ENCODE assay signal across 24 mouse cellular contexts in the genomic region with DNA sequence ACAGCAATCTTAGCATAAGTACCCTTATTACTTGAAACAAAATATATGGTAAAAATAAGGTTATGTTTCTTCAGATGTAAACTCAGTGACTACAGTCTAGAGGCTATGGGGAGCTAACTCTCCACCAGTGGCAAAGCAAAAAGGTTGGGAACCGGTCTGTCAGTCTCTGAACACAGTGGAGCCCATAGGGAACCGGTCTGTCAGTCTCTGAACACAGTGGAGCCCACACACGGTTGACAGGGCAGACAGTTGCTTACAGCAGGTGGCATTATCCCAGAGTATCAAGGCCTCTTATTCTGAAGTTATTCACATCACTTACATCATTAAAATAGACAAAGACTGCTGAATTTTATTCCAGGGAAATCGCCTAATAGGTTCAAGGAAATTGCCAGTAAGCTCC.
A peak's percentile ranks its signal among the peaks of the same experiment; 100 is the strongest.
DNase-seq lines count a peak whose midpoint lies in the region; ATAC-seq and TF ChIP-seq lines count a peak whose summit lies in the region.
"Had no signal": no experiment of that assay in that cellular context is flagged by ENCODE, and none has a peak within 500 bp of the region (broad histone marks: within the 10 kb centered on the region; RNA-seq: fewer than 3 reads in every experiment).

No protein-coding gene starts in this region.

- no peak overlapping the region for H3K27ac ChIP-seq in forebrain, embryonic 16.5 days (ENCODE audit: low read length)
- H3K27ac ChIP-seq in forebrain, embryonic 11.5 days (ENCODE audit: low read depth, low read length): no peak overlapping the region
- H3K27ac ChIP-seq in intestine, embryonic 14.5 days (ENCODE audit: low read depth): no peak overlapping the region
- H3K27ac ChIP-seq in intestine, postnatal 0 days (ENCODE audit: low read depth, low read length): no peak overlapping the region
- no peak overlapping the region for H3K27ac ChIP-seq in stomach, embryonic 15.5 days
- no peak overlapping the region for H3K27ac ChIP-seq in stomach, postnatal 0 days (replicated peaks)
- H3K27ac ChIP-seq: embryonic facial prominence, embryonic 13.5 days; heart, adult 2 months; heart, embryonic 15.5 days; hindbrain, embryonic 10.5 days; hindbrain, embryonic 15.5 days had no signal

- H3K9ac ChIP-seq in forebrain, embryonic 16.5 days (replicated peaks; ENCODE audit: low read depth, low read length): no peak overlapping the region
- no peak overlapping the region for H3K9ac ChIP-seq in forebrain, embryonic 11.5 days (ENCODE audit: low read length)
- no peak overlapping the region for H3K9ac ChIP-seq in intestine, embryonic 14.5 days (ENCODE audit: low read length)
- H3K9ac ChIP-seq in intestine, postnatal 0 days (ENCODE audit: low read depth, low read length): no peak overlapping the region
- H3K9ac ChIP-seq in stomach, embryonic 15.5 days: no peak overlapping the region
- no peak overlapping the region for H3K9ac ChIP-seq in stomach, postnatal 0 days (ENCODE audit: low read length)
- H3K9ac ChIP-seq: embryonic facial prominence, embryonic 13.5 days; heart, embryonic 15.5 days; hindbrain, embryonic 15.5 days had no signal

- peak; percentile 74 for ATAC-seq in forebrain, embryonic 16.5 days
- ATAC-seq in forebrain, embryonic 11.5 days (replicated peaks; ENCODE audit: low FRiP score): no peak
- ATAC-seq in intestine, embryonic 14.5 days (replicated peaks; ENCODE audit: low FRiP score, low TSS enrichment, low read depth): no peak
- no peak for ATAC-seq in intestine, postnatal 0 days
- 0 out of 2 replicates have a peak, but pooled peaks have one; percentile 39 for ATAC-seq in stomach, embryonic 15.5 days (ENCODE audit: insufficient read depth, low FRiP score, low read depth)
- no peak for ATAC-seq in stomach, postnatal 0 days (ENCODE audit: low FRiP score, low TSS enrichment)
- ATAC-seq: CD4-positive, CD25-positive, alpha-beta regulatory T cell, adult 4 months had no signal

- no peak for TF ChIP-seq EP300 in stomach, postnatal 0 days (optimal IDR thresholded peaks at IDR 0.05)

- peaks cover 14% of the 10 kb centered on the region for H3K36me3 ChIP-seq in forebrain, embryonic 16.5 days (ENCODE audit: control insufficient read depth, insufficient read depth)
- no peaks in the 10 kb centered on the region; the same call in 1 of the 2 replicates for H3K36me3 ChIP-seq in forebrain, embryonic 11.5 days (ENCODE audit: control insufficient read depth, insufficient read depth, low read length)
- H3K36me3 ChIP-seq in intestine, embryonic 14.5 days (ENCODE audit: control insufficient read depth, insufficient read depth, low read length): peaks cover 63% of the 10 kb centered on the region
- H3K36me3 ChIP-seq in intestine, postnatal 0 days (ENCODE audit: control insufficient read depth, insufficient read depth): peaks cover 32% of the 10 kb centered on the region; the same call in 1 of the 2 replicates
- H3K36me3 ChIP-seq in stomach, embryonic 15.5 days: peaks cover 14% of the 10 kb centered on the region
- H3K36me3 ChIP-seq in stomach, postnatal 0 days (ENCODE audit: control insufficient read depth, insufficient read depth, low read length): peaks cover 14% of the 10 kb centered on the region

- no peaks in the 10 kb centered on the region for H3K9me3 ChIP-seq in forebrain, embryonic 16.5 days (ENCODE audit: control insufficient read depth, low read length)
- H3K9me3 ChIP-seq in forebrain, embryonic 11.5 days (ENCODE audit: control insufficient read depth, low read length): no peaks in the 10 kb centered on the region
- no peaks in the 10 kb centered on the region for H3K9me3 ChIP-seq in intestine, embryonic 14.5 days (ENCODE audit: control insufficient read depth, low read length)
- H3K9me3 ChIP-seq in intestine, postnatal 0 days (ENCODE audit: control insufficient read depth): no peaks in the 10 kb centered on the region
- H3K9me3 ChIP-seq in stomach, embryonic 15.5 days: no peaks in the 10 kb centered on the region
- H3K9me3 ChIP-seq in stomach, postnatal 0 days (ENCODE audit: control insufficient read depth, low read length): no peaks in the 10 kb centered on the region
- H3K9me3 ChIP-seq: embryonic facial prominence, embryonic 13.5 days; G1E; heart, embryonic 15.5 days; hindbrain, embryonic 10.5 days; hindbrain, embryonic 15.5 days had no signal

- no peak overlapping the region for H3K4me3 ChIP-seq in forebrain, embryonic 16.5 days (replicated peaks; ENCODE audit: low read length)
- no peak overlapping the region for H3K4me3 ChIP-seq in forebrain, embryonic 11.5 days (ENCODE audit: low read depth, low read length)
- no peak overlapping the region for H3K4me3 ChIP-seq in intestine, embryonic 14.5 days (ENCODE audit: low read depth, low read length)
- H3K4me3 ChIP-seq in intestine, postnatal 0 days (ENCODE audit: low read depth, low read length): no peak overlapping the region
- H3K4me3 ChIP-seq in stomach, embryonic 15.5 days (replicated peaks): no peak overlapping the region
- H3K4me3 ChIP-seq in stomach, postnatal 0 days (ENCODE audit: low read depth, low read length): no peak overlapping the region
- H3K4me3 ChIP-seq: embryonic facial prominence, embryonic 13.5 days; heart, adult 2 months; heart, embryonic 15.5 days; hindbrain, embryonic 10.5 days; hindbrain, embryonic 15.5 days had no signal

- 29% methylated on average over 4 of the region's 4 CpGs for WGBS in forebrain, embryonic 16.5 days
- 77% methylated on average over 4 of the region's 4 CpGs for WGBS in forebrain, embryonic 11.5 days
- 89% methylated on average over 4 of the region's 4 CpGs for WGBS in intestine, embryonic 14.5 days
- WGBS in intestine, postnatal 0 days: 86% methylated on average over 4 of the region's 4 CpGs
- WGBS in stomach, embryonic 15.5 days: 85% methylated on average over 4 of the region's 4 CpGs
- WGBS in stomach, postnatal 0 days: 81% methylated on average over 4 of the region's 4 CpGs

- TF ChIP-seq CTCF in intestine, postnatal 0 days (IDR thresholded peaks at IDR 0.05; ENCODE audit: low read depth): no peak
- TF ChIP-seq CTCF in stomach, postnatal 0 days (IDR thresholded peaks at IDR 0.05; ENCODE audit: low read depth): no peak

- no peak overlapping the region for H3K4me2 ChIP-seq in forebrain, embryonic 16.5 days (ENCODE audit: low read length)
- H3K4me2 ChIP-seq in forebrain, embryonic 11.5 days (ENCODE audit: low read depth, low read length, severe bottlenecking): no peak overlapping the region
- H3K4me2 ChIP-seq in intestine, embryonic 14.5 days (ENCODE audit: low read length): no peak overlapping the region
- no peak overlapping the region for H3K4me2 ChIP-seq in intestine, postnatal 0 days (replicated peaks; ENCODE audit: low read depth)
- no peak overlapping the region for H3K4me2 ChIP-seq in stomach, embryonic 15.5 days
- H3K4me2 ChIP-seq in stomach, postnatal 0 days (replicated peaks; ENCODE audit: low read depth): no peak overlapping the region
- H3K4me2 ChIP-seq: embryonic facial prominence, embryonic 13.5 days; heart, embryonic 11.5 days; heart, embryonic 15.5 days; hindbrain, embryonic 15.5 days had no signal

- peaks cover 3% of the 10 kb centered on the region; the same call in 1 of the 2 replicates for H3K4me1 ChIP-seq in forebrain, embryonic 16.5 days (replicated peaks; ENCODE audit: control insufficient read depth, insufficient read depth, low read length)
- no peaks in the 10 kb centered on the region for H3K4me1 ChIP-seq in forebrain, embryonic 11.5 days (replicated peaks; ENCODE audit: control insufficient read depth, insufficient read depth, low read length)
- H3K4me1 ChIP-seq in intestine, embryonic 14.5 days (replicated peaks; ENCODE audit: control insufficient read depth, insufficient read depth, low read length): no peaks in the 10 kb centered on the region
- H3K4me1 ChIP-seq in intestine, postnatal 0 days (replicated peaks; ENCODE audit: control insufficient read depth, insufficient read depth, low read length): no peaks in the 10 kb centered on the region
- H3K4me1 ChIP-seq in stomach, embryonic 15.5 days: no peaks in the 10 kb centered on the region
- H3K4me1 ChIP-seq in stomach, postnatal 0 days (replicated peaks; ENCODE audit: control insufficient read depth, insufficient read depth): no peaks in the 10 kb centered on the region
- H3K4me1 ChIP-seq: hindbrain, embryonic 10.5 days; hindbrain, embryonic 15.5 days had no signal

- no peaks in the 10 kb centered on the region for H3K27me3 ChIP-seq in forebrain, embryonic 16.5 days (replicated peaks; ENCODE audit: control insufficient read depth, insufficient read depth, low read length)
- no peaks in the 10 kb centered on the region for H3K27me3 ChIP-seq in forebrain, embryonic 11.5 days (ENCODE audit: control insufficient read depth, insufficient read depth, low read length)
- H3K27me3 ChIP-seq in intestine, embryonic 14.5 days (replicated peaks; ENCODE audit: control insufficient read depth, insufficient read depth, low read length): no peaks in the 10 kb centered on the region
- H3K27me3 ChIP-seq in intestine, postnatal 0 days (replicated peaks; ENCODE audit: control insufficient read depth, insufficient read depth, low read length): no peaks in the 10 kb centered on the region
- H3K27me3 ChIP-seq in stomach, embryonic 15.5 days (replicated peaks): no peaks in the 10 kb centered on the region
- no peaks in the 10 kb centered on the region for H3K27me3 ChIP-seq in stomach, postnatal 0 days (ENCODE audit: control insufficient read depth, insufficient read depth, low read length)
- H3K27me3 ChIP-seq: embryonic facial prominence, embryonic 13.5 days; heart, embryonic 15.5 days; hindbrain, embryonic 15.5 days had no signal

- DNase-seq in cerebellum, adult 9-11 months: peak; percentile 12
- DNase-seq in cerebellum, postnatal 14 days: no peak
- no peak for DNase-seq in forebrain, embryonic 11.5 days (ENCODE audit: low spot score)
- DNase-seq in intestine, embryonic 14.5 days (ENCODE audit: low spot score): peak; percentile 27
- no peak for DNase-seq in stomach, postnatal 0 days (ENCODE audit: low spot score)
- DNase-seq: adrenal gland, adult 8-10 months; adrenal gland, postnatal 36 days; B cell, adult 2 months; cerebellum, adult 11 months; cerebellum, adult 8-10 months; cerebellum, postnatal 36 days; gastrocnemius, postnatal 10 days; heart, adult 2 months; kidney, adult 11 months had no signal

Comparison
In these comparisons a context has a peak if more than half of its experiments do, and no peak if none do; other contexts are left out.
1. DNase-seq: peak in cerebellum, adult 9-11 months (single experiment) and intestine, embryonic 14.5 days (single experiment); none in cerebellum, postnatal 14 days (0 of 2), forebrain, embryonic 11.5 days (single experiment) and stomach, postnatal 0 days (single experiment).
2. ATAC-seq: peak in forebrain, embryonic 16.5 days (single experiment) and stomach, embryonic 15.5 days (single experiment); none in forebrain, embryonic 11.5 days (single experiment), intestine, embryonic 14.5 days (single experiment), intestine, postnatal 0 days (single experiment) and stomach, postnatal 0 days (single experiment).